Mouse (Mus musculus): ENCODE measurements around the gene Mcrip1. TPM values are rescaled to one million over a fixed set of nuclear protein-coding genes. Genes with fewer than 3 reads are reported as not detected.

Mcrip1 gene
- total RNA-seq, 2 experiments from 2014 or later: 58.0 to 73.4 TPM

- DNase-seq: peak in 1 of 2 experiments; percentile 44
These were observed 36.6 kb downstream of the Mcrip1 start for GRCm38 (mm10) chr11:120512790-120513453.

- no peak for DNase-seq
These were observed 39.0 kb downstream of the Mcrip1 start for GRCm38 (mm10) chr11:120510375-120511030.

- no peak for DNase-seq
These were observed 39.6 kb downstream of the Mcrip1 start for GRCm38 (mm10) chr11:120509940-120510339.

GRCm38 (mm10) chr11:120508290-120508870 lies 41.1 kb downstream of the Mcrip1 start:
- peak; percentile 48 to 50 for DNase-seq

GRCm38 (mm10) chr11:120507611-120508289 lies 41.8 kb downstream of the Mcrip1 start:
- no peak for DNase-seq

GRCm38 (mm10) chr11:120506899-120507298 lies 42.6 kb downstream of the Mcrip1 start:
- DNase-seq: no peak

- no peak for DNase-seq
These were observed 43.9 kb downstream of the Mcrip1 start for GRCm38 (mm10) chr11:120505661-120506060.

- no peak for DNase-seq
These were observed 47.8 kb downstream of the Mcrip1 start for GRCm38 (mm10) chr11:120501701-120502100.

GRCm38 (mm10) chr11:120501018-120501417 lies 48.5 kb downstream of the Mcrip1 start:
- DNase-seq: no peak

GRCm38 (mm10) chr11:120500357-120500756 lies 49.2 kb downstream of the Mcrip1 start:
- DNase-seq: peak; percentile 22 to 49

- DNase-seq: no peak
These were observed 49.6 kb downstream of the Mcrip1 start for GRCm38 (mm10) chr11:120499894-120500293.

- no peak for DNase-seq
These were observed 50.6 kb downstream of the Mcrip1 start for GRCm38 (mm10) chr11:120498891-120499290.

GRCm38 (mm10) chr11:120498226-120498625 lies 51.3 kb downstream of the Mcrip1 start:
- peak; percentile 74 to 79 for DNase-seq

GRCm38 (mm10) chr11:120497436-120497835 lies 52.1 kb downstream of the Mcrip1 start:
- DNase-seq: peak; percentile 90 to 93

GRCm38 (mm10) chr11:120493911-120494310 lies 55.6 kb downstream of the Mcrip1 start:
- no peak for DNase-seq

GRCm38 (mm10) chr11:120493351-120493750 lies 56.2 kb downstream of the Mcrip1 start:
- no peak for DNase-seq

Other genes starting within 250 kb of the Mcrip1 start
- gene Actg1, start 201.2 kb downstream of the Mcrip1 start, total RNA-seq (2021): 1,000 to 10,000 TPM; 1,356 to 1,461 TPM
- gene Fscn2, start 188.2 kb downstream of the Mcrip1 start, total RNA-seq (2021): under 1 TPM in 1 of 2 experiments, not detected in 1; 0.59 TPM
- 10 to 100 TPM; 21.3 to 32.1 TPM for gene Faap100, start 171.0 kb downstream of the Mcrip1 start, total RNA-seq (2021)
- gene Nploc4, start 112.0 kb downstream of the Mcrip1 start, total RNA-seq (2021): 100 to 1,000 TPM in 1 of 2 experiments, 10 to 100 TPM in 1; 86.2 to 101 TPM
- 1 to 10 TPM in 1 of 2 experiments, not detected in 1; 2.6 TPM for gene Tspan10, start 107.1 kb downstream of the Mcrip1 start, total RNA-seq (2021)
- under 1 TPM; 0.53 to 0.66 TPM for gene Pde6g, start 96.2 kb downstream of the Mcrip1 start, total RNA-seq (2021)
- 10 to 100 TPM; 28.0 to 41.4 TPM for gene Oxld1, start 91.7 kb downstream of the Mcrip1 start, total RNA-seq (2021)
- 10 to 100 TPM; 24.7 to 33.3 TPM for gene Ccdc137, start 91.6 kb downstream of the Mcrip1 start, total RNA-seq (2021)
- gene Arl16, start 82.1 kb downstream of the Mcrip1 start, total RNA-seq (2021): 10 to 100 TPM; 18.4 to 22.3 TPM
- 100 to 1,000 TPM; 110 to 111 TPM for gene Mrpl12, start 65.1 kb downstream of the Mcrip1 start, total RNA-seq (2021)
- gene Slc25a10, start 57.9 kb downstream of the Mcrip1 start, total RNA-seq (2021): 100 to 1,000 TPM; 105 to 115 TPM
- 1 to 10 TPM in 1 of 2 experiments, under 1 TPM in 1; 0.86 to 1.9 TPM for gene Gcgr, start 19.0 kb downstream of the Mcrip1 start, total RNA-seq (2021)
- 1 to 10 TPM in 1 of 2 experiments, under 1 TPM in 1; 0.56 to 1.3 TPM for gene Ppp1r27, start 1.4 kb upstream of the Mcrip1 start, total RNA-seq (2021)
- 100 to 1,000 TPM; 490 to 574 TPM for gene P4hb, start 23.5 kb upstream of the Mcrip1 start, total RNA-seq (2021)
- gene Arhgdia, start 31.9 kb upstream of the Mcrip1 start, total RNA-seq (2021): 100 to 1,000 TPM; 348 to 361 TPM
- gene Alyref, start 48.6 kb upstream of the Mcrip1 start, total RNA-seq (2021): 10 to 100 TPM; 97.0 to 99.2 TPM
- 100 to 1,000 TPM in 1 of 2 experiments, 10 to 100 TPM in 1; 86.0 to 102 TPM for gene Anapc11, start 48.7 kb upstream of the Mcrip1 start, total RNA-seq (2021)
- 1 to 10 TPM in 1 of 2 experiments, not detected in 1; 1.6 TPM for gene Npb, start 58.8 kb upstream of the Mcrip1 start, total RNA-seq (2021)
- gene Pcyt2, start 68.2 kb upstream of the Mcrip1 start, total RNA-seq (2021): 100 to 1,000 TPM; 212 to 312 TPM
- 10 to 100 TPM; 49.6 to 67.0 TPM for gene Sirt7, start 75.5 kb upstream of the Mcrip1 start, total RNA-seq (2021)
- gene Mafg, start 83.9 kb upstream of the Mcrip1 start, total RNA-seq (2021): 10 to 100 TPM; 50.4 to 78.6 TPM
- 1 to 10 TPM; 1.1 to 1.5 TPM for gene Pycr1, start 94.0 kb upstream of the Mcrip1 start, total RNA-seq (2021)
- gene Myadml2, start 98.4 kb upstream of the Mcrip1 start, total RNA-seq (2021): not detected
- gene Notum, start 111.4 kb upstream of the Mcrip1 start, total RNA-seq (2021): 1 to 10 TPM; 8.5 to 9.8 TPM
- 10 to 100 TPM; 71.1 to 95.1 TPM for gene Aspscr1, start 123.2 kb upstream of the Mcrip1 start, total RNA-seq (2021)
- 10 to 100 TPM; 52.1 to 60.4 TPM for gene Cenpx, start 164.0 kb upstream of the Mcrip1 start, total RNA-seq (2021)
- 10 to 100 TPM; 24.3 to 27.7 TPM for gene Lrrc45, start 164.2 kb upstream of the Mcrip1 start, total RNA-seq (2021)
- gene Rac3, start 171.7 kb upstream of the Mcrip1 start, total RNA-seq (2021): 10 to 100 TPM in 1 of 2 experiments, 1 to 10 TPM in 1; 8.2 to 17.0 TPM
- gene Dcxr, start 177.6 kb upstream of the Mcrip1 start, total RNA-seq (2021): 10 to 100 TPM; 31.8 to 77.7 TPM
- gene Cbr2, start 182.4 kb upstream of the Mcrip1 start, total RNA-seq (2021): 1 to 10 TPM; 5.0 to 7.8 TPM
- 10 to 100 TPM in 1 of 2 experiments, 1 to 10 TPM in 1; 6.0 to 13.1 TPM for gene Hmga1b, start 213.1 kb upstream of the Mcrip1 start, total RNA-seq (2021)
- 10 to 100 TPM; 19.2 to 19.7 TPM for gene Rfng, start 234.5 kb upstream of the Mcrip1 start, total RNA-seq (2021)
- gene Gps1, start 234.5 kb upstream of the Mcrip1 start, total RNA-seq (2021): 100 to 1,000 TPM; 139 to 142 TPM
- 10 to 100 TPM; 57.2 to 59.6 TPM for gene Dus1l, start 246.7 kb upstream of the Mcrip1 start, total RNA-seq (2021)

Data from adrenal gland, postnatal 36 days (tissue).